Comparison of ENCODE assay signal across 19 mouse cellular contexts in genomic region chr17:87189670-87190069, GRCm38 (mm10).
A peak's percentile ranks its signal among the peaks of the same experiment; 100 is the strongest.
DNase-seq lines count a peak whose midpoint lies in the region; ATAC-seq and TF ChIP-seq lines count a peak whose summit lies in the region.
"Had no signal": no experiment of that assay in that cellular context is flagged by ENCODE, and none has a peak within 500 bp of the region (broad histone marks: within the 10 kb centered on the region; RNA-seq: fewer than 3 reads in every experiment).

No protein-coding gene starts in this region.

- no peak overlapping the region for H3K27ac ChIP-seq in forebrain, postnatal 0 days (ENCODE audit: low read depth, low read length)
- no peak overlapping the region for H3K27ac ChIP-seq in forebrain, embryonic 14.5 days (ENCODE audit: low read depth, low read length)
- no peak overlapping the region for H3K27ac ChIP-seq in midbrain, embryonic 11.5 days (ENCODE audit: low read depth, low read length)
- H3K27ac ChIP-seq in midbrain, embryonic 10.5 days (replicated peaks): no peak overlapping the region
- H3K27ac ChIP-seq: embryonic facial prominence, embryonic 12.5 days; forebrain, embryonic 12.5 days; gastrocnemius, adult 2 months; hindbrain, embryonic 13.5 days; intestine, embryonic 15.5 days had no signal

- no peak overlapping the region for H3K9ac ChIP-seq in forebrain, postnatal 0 days
- no peak overlapping the region for H3K9ac ChIP-seq in forebrain, embryonic 14.5 days (ENCODE audit: low read length)
- H3K9ac ChIP-seq in midbrain, embryonic 11.5 days (ENCODE audit: low read length): no peak overlapping the region
- H3K9ac ChIP-seq: embryonic facial prominence, embryonic 12.5 days; forebrain, embryonic 12.5 days; heart, embryonic 12.5 days; hindbrain, embryonic 13.5 days; intestine, embryonic 15.5 days had no signal

- H3K4me3 ChIP-seq in forebrain, postnatal 0 days (ENCODE audit: low read depth, low read length): no peak overlapping the region
- H3K4me3 ChIP-seq in forebrain, embryonic 14.5 days (ENCODE audit: low read depth, low read length): no peak overlapping the region
- H3K4me3 ChIP-seq in midbrain, embryonic 11.5 days (ENCODE audit: low read depth, low read length): no peak overlapping the region
- H3K4me3 ChIP-seq in midbrain, embryonic 10.5 days: no peak overlapping the region
- H3K4me3 ChIP-seq: embryonic facial prominence, embryonic 12.5 days; forebrain, embryonic 12.5 days; gastrocnemius, adult 2 months; heart, embryonic 12.5 days; hindbrain, embryonic 13.5 days; intestine, embryonic 15.5 days had no signal

- H3K9me3 ChIP-seq in forebrain, postnatal 0 days (ENCODE audit: low read length): no peaks in the 10 kb centered on the region
- no peaks in the 10 kb centered on the region for H3K9me3 ChIP-seq in forebrain, embryonic 14.5 days (replicated peaks; ENCODE audit: control insufficient read depth, low read length)
- H3K9me3 ChIP-seq in midbrain, embryonic 11.5 days (ENCODE audit: control insufficient read depth, low read length): no peaks in the 10 kb centered on the region
- H3K9me3 ChIP-seq in midbrain, embryonic 10.5 days (replicated peaks): no peaks in the 10 kb centered on the region
- H3K9me3 ChIP-seq: embryonic facial prominence, embryonic 12.5 days; forebrain, embryonic 12.5 days; hindbrain, embryonic 13.5 days; intestine, embryonic 15.5 days had no signal

- H3K4me2 ChIP-seq in forebrain, postnatal 0 days (ENCODE audit: low read depth): no peak overlapping the region
- no peak overlapping the region for H3K4me2 ChIP-seq in forebrain, embryonic 14.5 days (ENCODE audit: low read length)
- H3K4me2 ChIP-seq in midbrain, embryonic 11.5 days: no peak overlapping the region
- H3K4me2 ChIP-seq: embryonic facial prominence, embryonic 12.5 days; forebrain, embryonic 12.5 days; heart, embryonic 12.5 days; hindbrain, embryonic 13.5 days; intestine, embryonic 15.5 days had no signal

- DNase-seq in forebrain, postnatal 0 days: peak; percentile 20
- no peak for DNase-seq in forebrain, embryonic 14.5 days (ENCODE audit: low spot score)
- DNase-seq in midbrain, embryonic 11.5 days (ENCODE audit: low spot score, missing footprints): peak; percentile 35
- no peak for DNase-seq in midbrain, embryonic 10.5 days (ENCODE audit: low spot score)
- DNase-seq in testis, postnatal 10 days (ENCODE audit: low spot score): peak; percentile 17
- DNase-seq in testis, postnatal 14 days (ENCODE audit: low spot score): no peak
- DNase-seq in kidney, postnatal 14 days: no peak
- DNase-seq: adrenal gland, postnatal 10 days; cerebellum, adult 18-20 months; embryo, embryonic 11 days; gastrocnemius, adult 2 months; gastrocnemius, postnatal 25 days; heart, postnatal 4 days had no signal

- no peaks in the 10 kb centered on the region for H3K4me1 ChIP-seq in forebrain, postnatal 0 days (ENCODE audit: insufficient read depth)
- no peaks in the 10 kb centered on the region for H3K4me1 ChIP-seq in forebrain, embryonic 14.5 days (ENCODE audit: control insufficient read depth, insufficient read depth, low read length)
- H3K4me1 ChIP-seq in midbrain, embryonic 11.5 days (ENCODE audit: control insufficient read depth, insufficient read depth, low read length): no peaks in the 10 kb centered on the region
- H3K4me1 ChIP-seq in midbrain, embryonic 10.5 days: peaks cover 29% of the 10 kb centered on the region

- H3K27me3 ChIP-seq in forebrain, postnatal 0 days (ENCODE audit: insufficient read depth, low read length): no peaks in the 10 kb centered on the region
- H3K27me3 ChIP-seq in forebrain, embryonic 14.5 days (replicated peaks; ENCODE audit: control insufficient read depth, insufficient read depth, low read length): no peaks in the 10 kb centered on the region
- H3K27me3 ChIP-seq in midbrain, embryonic 11.5 days (ENCODE audit: control insufficient read depth, insufficient read depth, low read length): no peaks in the 10 kb centered on the region
- peaks cover 13% of the 10 kb centered on the region; the same call in 1 of the 2 replicates for H3K27me3 ChIP-seq in midbrain, embryonic 10.5 days (ENCODE audit: low read depth, poor library complexity, severe bottlenecking)
- H3K27me3 ChIP-seq: CH12.LX; embryonic facial prominence, embryonic 12.5 days; forebrain, embryonic 12.5 days; hindbrain, embryonic 13.5 days; intestine, embryonic 15.5 days had no signal

- ATAC-seq in forebrain, postnatal 0 days: peak; percentile 14; the same call in 1 of the 2 replicates
- ATAC-seq in forebrain, embryonic 14.5 days: no peak
- no peak for ATAC-seq in midbrain, embryonic 11.5 days (ENCODE audit: low FRiP score)
- ATAC-seq: intestine, embryonic 15.5 days had no signal

- H3K36me3 ChIP-seq in forebrain, postnatal 0 days (ENCODE audit: insufficient read depth): no peaks in the 10 kb centered on the region
- H3K36me3 ChIP-seq in forebrain, embryonic 14.5 days (ENCODE audit: control insufficient read depth, insufficient read depth, low read length): no peaks in the 10 kb centered on the region
- no peaks in the 10 kb centered on the region for H3K36me3 ChIP-seq in midbrain, embryonic 11.5 days (ENCODE audit: control insufficient read depth, insufficient read depth, low read length)
- no peaks in the 10 kb centered on the region for H3K36me3 ChIP-seq in midbrain, embryonic 10.5 days
- H3K36me3 ChIP-seq: embryonic facial prominence, embryonic 12.5 days; forebrain, embryonic 12.5 days; heart, embryonic 12.5 days; hindbrain, embryonic 13.5 days; intestine, embryonic 15.5 days had no signal

- 45% methylated on average over 3 of the region's 3 CpGs for WGBS in forebrain, postnatal 0 days
- 77% methylated on average over 3 of the region's 3 CpGs for WGBS in forebrain, embryonic 14.5 days
- 79% methylated on average over 3 of the region's 3 CpGs for WGBS in midbrain, embryonic 11.5 days
- WGBS in midbrain, embryonic 10.5 days: 94% methylated on average over 3 of the region's 3 CpGs

- TF ChIP-seq CTCF in forebrain, postnatal 0 days (IDR thresholded peaks at IDR 0.05; ENCODE audit: low read depth): no peak

Comparison
In these comparisons a context has a peak if more than half of its experiments do, and no peak if none do; other contexts are left out.
1. DNase-seq: peak in forebrain, postnatal 0 days (single experiment), midbrain, embryonic 11.5 days (single experiment) and testis, postnatal 10 days (single experiment); none in forebrain, embryonic 14.5 days (single experiment), midbrain, embryonic 10.5 days (single experiment), testis, postnatal 14 days (single experiment) and kidney, postnatal 14 days (single experiment).